Mouse (Mus musculus) inflammation-experienced regulatory T-cells (primary cell): Measurements from ENCODE around the gene Zfp92. TPM values are rescaled to one million over a fixed set of nuclear protein-coding genes. Genes with fewer than 3 reads are reported as not detected.

Experiments used
- polyA plus RNA-seq, 2 experiments: library from polyadenylated mRNA; unstranded; fragments of 100-300 nt; shearing (Covaris generic); gene quantifications; one replicate each; pipeline ENCODE4 v1.2.1; 2017

The Zfp92 gene
- under 1 TPM in 1 of 2 experiments, not detected in 1; 0.30 TPM for polyA plus RNA-seq

GRCm38 (mm10) chrX:73410880-73411517, at the start of gene Zfp92:
Gene Zfp92 (plus strand): TSS chrX:73411096.

GRCm38 (mm10) chrX:73398636-73399035, 12.3 kb upstream of the Zfp92 start, which contains the start of gene Gm18336:
Gene Gm18336 (minus strand): TSS chrX:73398736.

GRCm38 (mm10) chrX:73435252-73435651, 24.4 kb downstream of the Zfp92 start, which contains the start of gene Trex2:
Gene Trex2 (minus strand): TSS chrX:73435344.

GRCm38 (mm10) chrX:73458877-73459392, 48.0 kb downstream of the Zfp92 start, which contains the start of gene Haus7:
Gene Haus7 (minus strand): TSS chrX:73459044.

Other genes starting within 250 kb of the Zfp92 start
- gene Spin2d, start 234.1 kb upstream of the Zfp92 start, polyA plus RNA-seq: not detected
- gene Xlr3b, start 218.9 kb upstream of the Zfp92 start, polyA plus RNA-seq: 10 to 100 TPM; 26.2 to 30.7 TPM
- gene Xlr4b, start 196.8 kb upstream of the Zfp92 start, polyA plus RNA-seq: 100 to 1,000 TPM; 124 to 139 TPM
- 10 to 100 TPM; 21.8 to 26.9 TPM for gene F8a, start 182.8 kb upstream of the Zfp92 start, polyA plus RNA-seq
- gene Xlr4c, start 168.0 kb upstream of the Zfp92 start, polyA plus RNA-seq: 10 to 100 TPM; 49.4 to 76.7 TPM
- not detected for gene Xlr3c, start 145.7 kb upstream of the Zfp92 start, polyA plus RNA-seq
- under 1 TPM in 1 of 2 experiments, not detected in 1; 0.31 TPM for gene Xlr5a, start 118.1 kb upstream of the Zfp92 start, polyA plus RNA-seq
- under 1 TPM in 1 of 2 experiments, not detected in 1; 0.22 TPM for gene Xlr5c, start 118.1 kb upstream of the Zfp92 start, polyA plus RNA-seq
- gene Gm45015, start 74.3 kb upstream of the Zfp92 start, polyA plus RNA-seq: under 1 TPM in 1 of 2 experiments, not detected in 1; 0.21 TPM
- gene Zfp275, start 68.5 kb upstream of the Zfp92 start, polyA plus RNA-seq: 10 to 100 TPM in 1 of 2 experiments, 1 to 10 TPM in 1; 8.9 to 14.7 TPM
- gene Gm18336, start 12.4 kb upstream of the Zfp92 start, polyA plus RNA-seq: not detected
- gene Trex2, start 24.2 kb downstream of the Zfp92 start, polyA plus RNA-seq: not detected
- 10 to 100 TPM; 23.2 to 27.2 TPM for gene Haus7, start 47.9 kb downstream of the Zfp92 start, polyA plus RNA-seq
- gene Bgn, start 72.5 kb downstream of the Zfp92 start, polyA plus RNA-seq: not detected
- gene Atp2b3, start 92.0 kb downstream of the Zfp92 start, polyA plus RNA-seq: not detected
- gene Dusp9, start 228.3 kb downstream of the Zfp92 start, polyA plus RNA-seq: under 1 TPM in 1 of 2 experiments, not detected in 1; 0.51 TPM
- 1 to 10 TPM; 1.9 to 2.4 TPM for gene Pnck, start 249.0 kb downstream of the Zfp92 start, polyA plus RNA-seq